Mouse (Mus musculus) ovary, postnatal 10 days (tissue): ENCODE results near the gene Calca.
"Not testable (repeated sequence)": the region's sequence is repeated elsewhere in the genome, so short reads cannot be mapped to it uniquely, and the experiment has no call there.

ENCODE experiments used
- DNase-seq: peaks from one replicate; pipeline ENCODE4 v3.0.0; 2022; ENCODE audit warnings: low spot score

The Calca gene

DNA sequence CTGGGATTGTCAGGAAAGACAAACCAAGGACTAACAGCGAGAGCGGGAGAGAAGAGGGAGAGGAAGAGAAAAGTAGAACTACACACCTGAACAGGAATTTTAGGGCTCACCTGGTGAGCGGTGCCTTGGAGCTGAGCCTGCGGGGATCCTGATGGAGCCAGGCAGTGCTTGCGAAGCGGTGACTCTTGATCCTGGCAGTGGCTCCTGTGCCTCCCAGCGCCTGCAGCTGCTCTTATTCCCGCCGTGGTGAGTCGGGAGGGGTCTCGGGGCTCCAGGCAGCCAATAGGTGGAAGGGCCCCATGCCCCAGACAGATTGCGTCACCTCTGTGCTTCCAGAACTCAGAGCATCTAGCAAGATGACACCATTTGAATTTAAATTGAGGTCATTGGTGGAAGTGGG, at the start of gene Calca:
TSS of gene Calca (minus strand) at position 256 of the 400 bp plus-strand sequence.
- no peak for DNase-seq

GRCm38 (mm10) chr7:114672697-114673096, 36.5 kb upstream of the Calca start:
- DNase-seq, result no peak

- no peak for DNase-seq
Measured at GRCm38 (mm10) chr7:114671405-114671804, 35.2 kb upstream of the Calca start.

GRCm38 (mm10) chr7:114649730-114650129, 13.6 kb upstream of the Calca start:
- DNase-seq, result no peak

DNA sequence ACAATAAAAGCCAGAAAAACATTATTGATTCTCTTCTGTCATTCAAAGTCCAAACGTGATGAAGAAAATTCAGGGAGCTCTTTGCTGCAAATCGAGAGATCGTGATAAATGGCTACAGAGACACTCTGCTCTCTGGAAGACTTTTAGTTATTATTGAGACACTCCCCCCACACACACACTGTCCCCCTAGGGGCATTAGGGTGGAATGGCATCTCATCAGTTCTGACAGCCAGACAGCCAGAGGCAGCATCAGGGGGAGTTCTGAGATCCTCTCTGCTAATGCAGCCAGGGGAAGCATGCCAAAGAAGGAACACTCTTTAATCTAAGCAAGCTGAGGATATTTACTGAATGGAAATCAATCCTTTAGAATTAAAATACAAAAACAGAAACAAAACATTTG, 12.6 kb upstream of the Calca start:
- DNase-seq, result no peak

- no peak for DNase-seq
Measured at GRCm38 (mm10) chr7:114635569-114636101, 522 bp downstream of the Calca start.

DNA sequence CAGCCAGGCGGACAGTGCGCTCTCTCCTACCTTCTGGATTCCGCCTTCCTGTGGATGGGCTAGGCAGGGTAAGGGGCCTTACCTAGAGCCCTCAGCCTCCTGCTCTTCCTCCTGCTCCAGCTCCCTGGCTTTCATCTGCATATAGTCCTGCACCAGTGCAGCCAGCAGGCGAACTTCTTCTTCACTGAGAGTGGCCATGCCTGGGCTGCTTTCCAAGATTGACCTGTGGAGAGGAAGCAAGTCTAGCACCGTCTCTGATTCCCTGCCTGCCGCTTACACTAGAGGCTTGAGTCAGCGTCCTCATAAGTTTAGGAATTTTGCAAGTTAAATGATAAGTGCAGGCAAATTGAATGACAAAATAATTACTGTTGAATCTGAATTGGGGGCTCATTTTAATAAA, 1.8 kb downstream of the Calca start:
- DNase-seq, result no peak

DNA sequence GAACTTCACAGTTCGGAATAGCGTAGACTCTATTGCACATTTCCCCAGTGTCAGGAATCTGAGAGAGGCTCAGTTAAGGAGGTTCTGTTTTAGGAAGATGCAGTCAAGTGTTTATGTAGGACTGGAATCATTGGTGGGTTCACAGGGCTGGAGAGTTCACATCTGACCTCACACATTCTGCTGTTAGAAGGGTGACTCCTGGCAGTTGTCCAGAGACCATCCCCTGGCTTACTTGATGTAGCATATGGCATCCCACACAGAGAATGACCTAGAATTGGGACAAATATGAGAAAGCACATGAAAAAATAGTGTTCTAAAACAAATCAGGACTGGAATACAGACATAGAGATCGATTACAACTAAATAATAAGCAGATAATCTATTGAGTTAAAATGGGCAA, 10.2 kb downstream of the Calca start:
- no peak for DNase-seq

- no peak for DNase-seq
Measured at GRCm38 (mm10) chr7:114616759-114617158, 19.4 kb downstream of the Calca start.

DNA sequence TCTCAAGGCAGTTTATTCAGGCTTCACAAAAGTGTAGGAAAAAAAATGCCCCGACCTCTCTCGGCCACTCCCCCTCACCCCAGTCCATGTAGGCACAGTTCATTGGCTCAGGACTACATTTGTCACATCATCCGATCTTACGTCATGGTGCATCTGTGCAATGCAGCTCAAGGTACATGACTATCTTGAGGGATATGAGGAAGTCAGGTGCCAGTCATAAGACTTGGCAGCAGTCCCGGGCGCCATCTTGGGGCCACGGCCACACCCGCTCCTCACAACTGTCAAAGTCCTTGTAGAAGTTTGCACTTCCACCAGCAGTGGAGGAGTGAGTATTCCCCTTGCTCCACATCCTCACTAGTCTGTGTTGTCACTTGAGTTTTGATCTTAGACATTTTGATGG, 41.8 kb downstream of the Calca start:
- not testable (repeated sequence) for DNase-seq

- no peak for DNase-seq
Measured at GRCm38 (mm10) chr7:114582441-114582840, 53.7 kb downstream of the Calca start.
